Mouse (Mus musculus): Measurements from ENCODE around the gene St7. TPM values are rescaled to one million over a fixed set of nuclear protein-coding genes. Genes with fewer than 3 reads are reported as not detected.

The St7 gene
- polyA plus RNA-seq, 1 experiment from 2014 or later, result 44.0 TPM

GRCm38 (mm10) chr6:17793471-17793870 is 100.7 kb downstream of the St7 start:
- Histone ChIP-seq H3K9me3 (ENCODE audit: low read depth, low read length) (no peaks in the 10 kb centered on the region), H3K4me2 (no peak overlapping the region), H3K27ac (ENCODE audit: low read depth) (no peak overlapping the region), H3K27me3 (ENCODE audit: insufficient read depth, low read length) (no peaks in the 10 kb centered on the region), H3K36me3 (ENCODE audit: insufficient read depth) (no peaks in the 10 kb centered on the region), H3K4me3 (ENCODE audit: low read depth, low read length) (no peak overlapping the region), H3K4me1 (ENCODE audit: insufficient read depth) (no peaks in the 10 kb centered on the region), H3K9ac (no peak overlapping the region)
- ATAC-seq (ENCODE audit: insufficient read depth) (no peak), DNase-seq (no peak)
- WGBS, result 89% methylated on average over 3 of the region's 3 CpGs
- no peak for TF ChIP-seq CTCF (IDR thresholded peaks at IDR 0.05; ENCODE audit: low read depth)

GRCm38 (mm10) chr6:17797271-17797713 is 104.6 kb downstream of the St7 start:
- no peak overlapping the region for H3K4me2 ChIP-seq
- H3K4me1 ChIP-seq (ENCODE audit: insufficient read depth), result no peaks in the 10 kb centered on the region
- DNase-seq (no peak), ATAC-seq (ENCODE audit: insufficient read depth) (no peak)
- no peaks in the 10 kb centered on the region for H3K36me3 ChIP-seq (ENCODE audit: insufficient read depth)
- H3K4me3 ChIP-seq (ENCODE audit: low read depth, low read length), result no peak overlapping the region
- H3K27ac ChIP-seq (ENCODE audit: low read depth), result no peak overlapping the region
- H3K9ac ChIP-seq, result no peak overlapping the region
- 90% methylated on average over 5 of the region's 5 CpGs for WGBS
- TF ChIP-seq CTCF (IDR thresholded peaks at IDR 0.05; ENCODE audit: low read depth), result no peak
- no peaks in the 10 kb centered on the region for H3K9me3 ChIP-seq (ENCODE audit: low read depth, low read length)
- H3K27me3 ChIP-seq (ENCODE audit: insufficient read depth, low read length), result no peaks in the 10 kb centered on the region

- WGBS, result 84% methylated on average over 5 of the region's 5 CpGs
- Histone ChIP-seq H3K9me3 (ENCODE audit: low read depth, low read length) (no peaks in the 10 kb centered on the region), H3K27me3 (ENCODE audit: insufficient read depth, low read length) (no peaks in the 10 kb centered on the region), H3K4me2 (no peak overlapping the region), H3K9ac (no peak overlapping the region), H3K27ac (ENCODE audit: low read depth) (no peak overlapping the region), H3K36me3 (ENCODE audit: insufficient read depth) (no peaks in the 10 kb centered on the region), H3K4me3 (ENCODE audit: low read depth, low read length) (no peak overlapping the region), H3K4me1 (ENCODE audit: insufficient read depth) (no peaks in the 10 kb centered on the region)
- ATAC-seq (ENCODE audit: insufficient read depth) (no peak), DNase-seq (no peak)
- TF ChIP-seq CTCF (IDR thresholded peaks at IDR 0.05; ENCODE audit: low read depth), result no peak
Measured at GRCm38 (mm10) chr6:17800694-17801093, 108.0 kb downstream of the St7 start.

GRCm38 (mm10) chr6:17804468-17804867 is 111.7 kb downstream of the St7 start:
- Histone ChIP-seq H3K4me1 (ENCODE audit: insufficient read depth) (no peaks in the 10 kb centered on the region), H3K9me3 (ENCODE audit: low read depth, low read length) (no peaks in the 10 kb centered on the region), H3K27me3 (ENCODE audit: insufficient read depth, low read length) (no peaks in the 10 kb centered on the region), H3K9ac (no peak overlapping the region), H3K27ac (ENCODE audit: low read depth) (no peak overlapping the region), H3K4me2 (no peak overlapping the region), H3K36me3 (ENCODE audit: insufficient read depth) (no peaks in the 10 kb centered on the region), H3K4me3 (ENCODE audit: low read depth, low read length) (no peak overlapping the region)
- WGBS, result 52% methylated on average over 3 of the region's 3 CpGs
- DNase-seq (no peak), ATAC-seq (ENCODE audit: insufficient read depth) (no peak)
- no peak for TF ChIP-seq CTCF (IDR thresholded peaks at IDR 0.05; ENCODE audit: low read depth)

- no peak for DNase-seq
- no peak overlapping the region for H3K9ac ChIP-seq
- TF ChIP-seq CTCF (IDR thresholded peaks at IDR 0.05; ENCODE audit: low read depth), result no peak
- no peaks in the 10 kb centered on the region for H3K27me3 ChIP-seq (ENCODE audit: insufficient read depth, low read length)
- 8% methylated on average over 4 of the region's 4 CpGs for WGBS
- H3K4me2 ChIP-seq, result no peak overlapping the region
- H3K9me3 ChIP-seq (ENCODE audit: low read depth, low read length), result no peaks in the 10 kb centered on the region
- H3K4me3 ChIP-seq (ENCODE audit: low read depth, low read length), result no peak overlapping the region
- H3K36me3 ChIP-seq (ENCODE audit: insufficient read depth), result no peaks in the 10 kb centered on the region
- no peak overlapping the region for H3K27ac ChIP-seq (ENCODE audit: low read depth)
- no peaks in the 10 kb centered on the region for H3K4me1 ChIP-seq (ENCODE audit: insufficient read depth)
- no peak; the same call in 1 of the 2 replicates for ATAC-seq (ENCODE audit: insufficient read depth)
Measured at GRCm38 (mm10) chr6:17806569-17806968, 113.8 kb downstream of the St7 start.

- TF ChIP-seq CTCF (IDR thresholded peaks at IDR 0.05; ENCODE audit: low read depth), result no peak
- 74% methylated on average over 2 of the region's 2 CpGs for WGBS
- Histone ChIP-seq H3K9ac (no peak overlapping the region), H3K4me1 (ENCODE audit: insufficient read depth) (no peaks in the 10 kb centered on the region), H3K4me3 (ENCODE audit: low read depth, low read length) (no peak overlapping the region), H3K36me3 (ENCODE audit: insufficient read depth) (no peaks in the 10 kb centered on the region), H3K4me2 (no peak overlapping the region), H3K27me3 (ENCODE audit: insufficient read depth, low read length) (no peaks in the 10 kb centered on the region), H3K27ac (ENCODE audit: low read depth) (no peak overlapping the region), H3K9me3 (ENCODE audit: low read depth, low read length) (no peaks in the 10 kb centered on the region)
- DNase-seq (no peak), ATAC-seq (ENCODE audit: insufficient read depth) (no peak)
Measured at GRCm38 (mm10) chr6:17811063-17811462, 118.3 kb downstream of the St7 start.

GRCm38 (mm10) chr6:17811531-17811930 is 118.8 kb downstream of the St7 start:
- H3K4me3 ChIP-seq (ENCODE audit: low read depth, low read length), result no peak overlapping the region

More at GRCm38 (mm10) chr6:17811531-17811930, 118.8 kb downstream of the St7 start:
- H3K27me3 ChIP-seq (ENCODE audit: insufficient read depth, low read length), result no peaks in the 10 kb centered on the region
- no peak for ATAC-seq (ENCODE audit: insufficient read depth)
- H3K4me1 ChIP-seq (ENCODE audit: insufficient read depth), result no peaks in the 10 kb centered on the region
- H3K36me3 ChIP-seq (ENCODE audit: insufficient read depth), result no peaks in the 10 kb centered on the region
- no peak overlapping the region for H3K4me2 ChIP-seq
- H3K9me3 ChIP-seq (ENCODE audit: low read depth, low read length), result no peaks in the 10 kb centered on the region
- no peak overlapping the region for H3K9ac ChIP-seq
- DNase-seq, result no peak
- no peak for TF ChIP-seq CTCF (IDR thresholded peaks at IDR 0.05; ENCODE audit: low read depth)
- H3K27ac ChIP-seq (ENCODE audit: low read depth), result no peak overlapping the region

Data from lung, embryonic 14.5 days (tissue).